Mouse (Mus musculus) testis, adult 2 months (tissue): Measurements from ENCODE around the gene Rad51b.

Source experiments
- CTCF ChIP-seq: fragments of 200-500 bp; IDR thresholded peaks from 2 replicates; pipeline ENCODE4 v1.5.1; 2012; ENCODE audit warnings: low read depth, mild to moderate bottlenecking, inconsistent platforms, low read length, moderate library complexity; ENCODE audit not compliant: control insufficient read depth, insufficient read depth, insufficient replicate concordance
- POLR2A ChIP-seq: fragments of 200-500 bp; IDR thresholded peaks from 2 replicates; pipeline ENCODE4 v1.6.1; 2012; ENCODE audit warnings: low read depth, mild to moderate bottlenecking, inconsistent platforms, low read length, moderate library complexity; ENCODE audit not compliant: control insufficient read depth

GRCm38 (mm10) chr12:79683350-79683749, 386.3 kb downstream of the Rad51b start:
- TF ChIP-seq CTCF (no peak), POLR2A (no peak)
